Comparison of ENCODE assay signal across 11 mouse cellular contexts in genomic region chr11:76358628-76359320, GRCm38 (mm10). TPM values are rescaled to one million over a fixed set of nuclear protein-coding genes. Genes with fewer than 3 reads are reported as not detected.
DNase-seq lines count a peak whose midpoint lies in the region; ATAC-seq and TF ChIP-seq lines count a peak whose summit lies in the region.
"Had no signal": no experiment of that assay in that cellular context is flagged by ENCODE, and none has a peak within 500 bp of the region (broad histone marks: within the 10 kb centered on the region; RNA-seq: fewer than 3 reads in every experiment).

No protein-coding gene starts in this region.

- H3K4me1 ChIP-seq in heart, adult 2 months (ENCODE audit: control insufficient read depth, insufficient read depth, low read length): peaks cover 17% of the 10 kb centered on the region
- H3K4me1 ChIP-seq in midbrain, embryonic 14.5 days (ENCODE audit: control insufficient read depth, insufficient read depth, low read length): peaks cover 37% of the 10 kb centered on the region
- peaks cover 10% of the 10 kb centered on the region; the same call in 1 of the 2 replicates for H3K4me1 ChIP-seq in midbrain, postnatal 0 days (ENCODE audit: insufficient read depth, low read length)
- peaks cover 45% of the 10 kb centered on the region for H3K4me1 ChIP-seq in hindbrain, embryonic 14.5 days (replicated peaks; ENCODE audit: control insufficient read depth, insufficient read depth, low read length)

- no peak for TF ChIP-seq CTCF in heart, adult 2 months (IDR thresholded peaks at IDR 0.05)
- no peak for TF ChIP-seq CTCF in midbrain, postnatal 0 days (IDR thresholded peaks at IDR 0.05)

- H3K9ac ChIP-seq in heart, adult 2 months (ENCODE audit: low read depth, low read length): no peak overlapping the region
- no peak overlapping the region for H3K9ac ChIP-seq in midbrain, embryonic 14.5 days (replicated peaks; ENCODE audit: low read length)
- no peak overlapping the region for H3K9ac ChIP-seq in midbrain, postnatal 0 days (replicated peaks; ENCODE audit: low read length, poor library complexity, severe bottlenecking)
- H3K9ac ChIP-seq in hindbrain, embryonic 14.5 days: no peak overlapping the region

- no peak for TF ChIP-seq EP300 in heart, adult 2 months (IDR thresholded peaks at IDR 0.05; ENCODE audit: insufficient read depth, low read depth, low read length)

- TF ChIP-seq POLR2A in heart, adult 2 months (IDR thresholded peaks at IDR 0.05; ENCODE audit: insufficient read depth, low read depth, low read length): no peak

- no peak for DNase-seq in heart, adult 2 months
- no peak for DNase-seq in heart, postnatal 36 days
- DNase-seq in midbrain, embryonic 14.5 days: no peak
- no peak for DNase-seq in midbrain, postnatal 0 days (ENCODE audit: low spot score)
- DNase-seq in hindbrain, embryonic 14.5 days (ENCODE audit: low spot score): no peak
- no peak for DNase-seq in left cerebral cortex, postnatal 25 days (ENCODE audit: low spot score in 2 of 2)
- no peak for DNase-seq in urinary bladder, postnatal 36 days (ENCODE audit: low spot score in 2 of 2)
- no peak for DNase-seq in embryo, embryonic 9.5 days (ENCODE audit: extremely low spot score)
- DNase-seq: cerebellum, adult 2 months; thymus, adult 18-20 months had no signal

- no peaks in the 10 kb centered on the region for H3K27me3 ChIP-seq in heart, adult 2 months (ENCODE audit: control insufficient read depth, insufficient read depth, low read length)
- no peaks in the 10 kb centered on the region for H3K27me3 ChIP-seq in midbrain, embryonic 14.5 days (ENCODE audit: control insufficient read depth, insufficient read depth, low read length)
- H3K27me3 ChIP-seq in midbrain, postnatal 0 days (ENCODE audit: insufficient read depth, low read length): no peaks in the 10 kb centered on the region
- no peaks in the 10 kb centered on the region for H3K27me3 ChIP-seq in hindbrain, embryonic 14.5 days (ENCODE audit: control insufficient read depth, insufficient read depth, low read length)

- H3K27ac ChIP-seq in heart, adult 2 months: peak overlapping the region; percentile 64
- peak overlapping the region; percentile 13; the same call in 1 of the 2 replicates for H3K27ac ChIP-seq in midbrain, embryonic 14.5 days (replicated peaks; ENCODE audit: low read depth, low read length)
- H3K27ac ChIP-seq in midbrain, postnatal 0 days (ENCODE audit: low read depth, low read length): no peak overlapping the region
- H3K27ac ChIP-seq in hindbrain, embryonic 14.5 days: 0 out of 2 replicates have a peak overlapping the region, but pooled peaks have one; percentile 20

- 68% methylated on average over 14 of the region's 14 CpGs for WGBS in heart, adult 2 months
- WGBS in midbrain, embryonic 14.5 days: 30% methylated on average over 14 of the region's 14 CpGs
- WGBS in midbrain, postnatal 0 days: 27% methylated on average over 14 of the region's 14 CpGs
- WGBS in hindbrain, embryonic 14.5 days: 35% methylated on average over 14 of the region's 14 CpGs

- H3K79me2 ChIP-seq in heart, adult 2 months (replicated peaks; ENCODE audit: control insufficient read depth, insufficient read depth, low read length): peaks cover 2% of the 10 kb centered on the region

- intact Hi-C loops in heart, adult 2 months (cut with DNase I): no loop called here
- intact Hi-C loops in heart, postnatal 36 days (cut with DNase I): no loop called here
- intact Hi-C loops in left cerebral cortex, postnatal 25 days (cut with DNase I): no loop called here

- H3K4me3 ChIP-seq in heart, adult 2 months: no peak overlapping the region
- no peak overlapping the region for H3K4me3 ChIP-seq in midbrain, embryonic 14.5 days (replicated peaks; ENCODE audit: low read depth, low read length)
- no peak overlapping the region for H3K4me3 ChIP-seq in midbrain, postnatal 0 days (ENCODE audit: low read depth, low read length)
- H3K4me3 ChIP-seq in hindbrain, embryonic 14.5 days (replicated peaks; ENCODE audit: low read length): no peak overlapping the region

- no peaks in the 10 kb centered on the region for H3K9me3 ChIP-seq in midbrain, embryonic 14.5 days (ENCODE audit: control insufficient read depth, low read length)
- no peaks in the 10 kb centered on the region for H3K9me3 ChIP-seq in midbrain, postnatal 0 days (ENCODE audit: low read length)
- no peaks in the 10 kb centered on the region for H3K9me3 ChIP-seq in hindbrain, embryonic 14.5 days (ENCODE audit: control insufficient read depth, low read length)

- H3K4me2 ChIP-seq in midbrain, embryonic 14.5 days (ENCODE audit: low read length): no peak overlapping the region
- H3K4me2 ChIP-seq in midbrain, postnatal 0 days (ENCODE audit: low read depth, low read length, poor library complexity, severe bottlenecking): no peak overlapping the region
- no peak overlapping the region for H3K4me2 ChIP-seq in hindbrain, embryonic 14.5 days (replicated peaks)

- no peak for ATAC-seq in midbrain, embryonic 14.5 days (ENCODE audit: low FRiP score, low TSS enrichment)
- ATAC-seq in midbrain, postnatal 0 days (ENCODE audit: low FRiP score): no peak
- ATAC-seq in hindbrain, embryonic 14.5 days (ENCODE audit: low FRiP score): no peak; the same call in 1 of the 2 replicates
- ATAC-seq: activated CD4-positive, CD25-positive, alpha-beta regulatory T cell, adult 4 months had no signal

- H3K36me3 ChIP-seq in heart, adult 2 months (ENCODE audit: control insufficient read depth, insufficient read depth, low read length): peaks cover 2% of the 10 kb centered on the region; the same call in 1 of the 2 replicates
- no peaks in the 10 kb centered on the region for H3K36me3 ChIP-seq in midbrain, embryonic 14.5 days (ENCODE audit: control insufficient read depth, insufficient read depth, low read length)
- no peaks in the 10 kb centered on the region for H3K36me3 ChIP-seq in midbrain, postnatal 0 days (ENCODE audit: insufficient read depth, low read length)
- no peaks in the 10 kb centered on the region for H3K36me3 ChIP-seq in hindbrain, embryonic 14.5 days (replicated peaks; ENCODE audit: control insufficient read depth, insufficient read depth)

RNA-seq across cellular contexts. Expression of gene Nxn, which starts 40.2 kb away (rescaled TPM):
- 10 to 100 TPM; 14.6 to 19.1 TPM for total RNA-seq in heart, adult 2 months (2021)
- polyA plus RNA-seq in heart, adult 2 months (2012; rRNA removed): 10.0 and 14.0 TPM in 2 replicates
- total RNA-seq in heart, postnatal 36 days (2021): 10 to 100 TPM; 12.3 to 15.7 TPM
- polyA plus RNA-seq in midbrain, embryonic 14.5 days (2014; fragmentation: Nextera tagmentation; extraction: Ambion mirVana): 21.9 and 28.2 TPM in 2 replicates
- 25.2 and 32.2 TPM in 2 replicates for total RNA-seq in midbrain, postnatal 0 days (2014; rRNA removed)
- 13.7 and 15.2 TPM in 2 replicates for polyA plus RNA-seq in midbrain, postnatal 0 days (2015; fragmentation: Nextera tagmentation; extraction: Ambion mirVana)
- 32.0 and 36.0 TPM in 2 replicates for polyA plus RNA-seq in hindbrain, embryonic 14.5 days (2014; fragmentation: Nextera tagmentation; extraction: Ambion mirVana)
- 10 to 100 TPM; 10.3 to 11.5 TPM for total RNA-seq in left cerebral cortex, postnatal 25 days (2021)

RNA-seq across cellular contexts. Expression of gene Timm22, which starts 48.0 kb away (rescaled TPM):
- 10 to 100 TPM; 35.3 to 40.4 TPM for total RNA-seq in heart, adult 2 months (2021)
- 10.4 and 21.0 TPM in 2 replicates for polyA plus RNA-seq in heart, adult 2 months (2012; rRNA removed)
- 10 to 100 TPM; 42.4 to 55.2 TPM for total RNA-seq in heart, postnatal 36 days (2021)
- 111 and 120 TPM in 2 replicates for polyA plus RNA-seq in midbrain, embryonic 14.5 days (2014; fragmentation: Nextera tagmentation; extraction: Ambion mirVana)
- 26.6 and 38.0 TPM in 2 replicates for total RNA-seq in midbrain, postnatal 0 days (2014; rRNA removed)
- 103 and 104 TPM in 2 replicates for polyA plus RNA-seq in midbrain, postnatal 0 days (2015; fragmentation: Nextera tagmentation; extraction: Ambion mirVana)
- polyA plus RNA-seq in hindbrain, embryonic 14.5 days (2014; fragmentation: Nextera tagmentation; extraction: Ambion mirVana): 110 TPM in 2 replicates
- total RNA-seq in left cerebral cortex, postnatal 25 days (2021): 10 to 100 TPM; 36.3 to 37.3 TPM
